Mouse (Mus musculus) embryonic fibroblast, embryonic 13.5 days (primary cell): ENCODE measurements around the gene Gse1.

Experiments
- CTCF ChIP-seq: IDR thresholded peaks from 2 replicates; pipeline ENCODE4 v1.5.1; 2011; ENCODE audit warnings: mild to moderate bottlenecking, control low read depth, low read length, moderate library complexity, borderline replicate concordance; ENCODE audit not compliant: insufficient read depth
- POLR2A ChIP-seq: IDR thresholded peaks from 2 replicates; pipeline ENCODE4 v1.6.1; 2011; ENCODE audit warnings: low read depth, mild to moderate bottlenecking, control low read depth, low read length, moderate library complexity

GRCm38 (mm10) chr8:120227891-120228591 is at the start of gene Gse1:
- TF ChIP-seq CTCF = no peak
- peak; percentile 48; the same call in 1 of the 2 replicates for TF ChIP-seq POLR2A
